Mouse (Mus musculus): ENCODE data around the gene Psmd14. TPM values are rescaled to one million over a fixed set of nuclear protein-coding genes. Genes with fewer than 3 reads are reported as not detected.
A peak's percentile ranks its signal among the peaks of the same experiment; 100 is the strongest.

Psmd14 gene
- polyA plus RNA-seq, 1 experiment: 101 TPM

DNA sequence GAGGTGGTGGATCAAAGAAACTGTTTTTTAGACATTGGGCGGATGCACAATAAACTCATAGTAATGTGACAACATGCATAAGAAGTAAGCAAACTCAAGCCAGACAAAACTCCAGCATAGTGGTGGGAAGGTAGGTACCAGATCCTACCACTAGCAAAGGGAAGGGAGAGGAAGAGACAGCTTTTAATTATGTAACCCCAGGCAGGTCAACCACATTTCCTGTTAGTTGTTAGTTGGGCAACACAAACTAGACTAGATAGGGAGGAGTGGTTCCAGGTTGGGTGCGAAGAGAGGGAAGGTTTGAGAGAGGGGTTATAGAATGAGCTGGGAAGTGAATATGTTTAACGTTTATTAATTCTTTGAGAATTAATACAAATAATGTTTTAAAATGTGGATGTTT lies 1.9 kb upstream of the Psmd14 start:
- TF ChIP-seq TCF12 (IDR thresholded peaks at IDR 0.05; ENCODE audit: insufficient read depth, poor library complexity, severe bottlenecking): no peak
- no peak for TF ChIP-seq TCF3 (IDR thresholded peaks at IDR 0.05; ENCODE audit: insufficient read length, low read depth)
- TF ChIP-seq CEBPB (IDR thresholded peaks at IDR 0.05; ENCODE audit: insufficient read depth, poor library complexity, severe bottlenecking): no peak
- no peak for TF ChIP-seq REST (IDR thresholded peaks at IDR 0.05; ENCODE audit: insufficient read depth, insufficient read length)
- TF ChIP-seq E2F4 (IDR thresholded peaks at IDR 0.05; ENCODE audit: insufficient read depth): no peak
- no peak for TF ChIP-seq USF1 (IDR thresholded peaks at IDR 0.05; ENCODE audit: low read depth)
- no peak for TF ChIP-seq POLR2AphosphoS2 (IDR thresholded peaks at IDR 0.05; ENCODE audit: insufficient read length, low read depth)
- TF ChIP-seq MAX (IDR thresholded peaks at IDR 0.05; ENCODE audit: low read depth): no peak
- no peak for TF ChIP-seq MYOD1 (IDR thresholded peaks at IDR 0.05; ENCODE audit: control insufficient read depth in 1 of 3, insufficient read length in 2 of 3, low read depth in 2 of 3)
- Histone ChIP-seq H3K79me2 (ENCODE audit: control insufficient read depth, insufficient read depth) (peaks cover 30% of the 10 kb centered on the region), H3K4me2 (ENCODE audit: low read depth) (no peak overlapping the region), H3K27me3 (ENCODE audit: control insufficient read depth, insufficient read depth, insufficient read length) (no peaks in the 10 kb centered on the region), H3ac (ENCODE audit: control insufficient read depth, insufficient read length) (no peak overlapping the region), H3K4me3 (no peak overlapping the region), H3K36me3 (ENCODE audit: control insufficient read depth, insufficient read depth) (peaks cover 4% of the 10 kb centered on the region)

DNA sequence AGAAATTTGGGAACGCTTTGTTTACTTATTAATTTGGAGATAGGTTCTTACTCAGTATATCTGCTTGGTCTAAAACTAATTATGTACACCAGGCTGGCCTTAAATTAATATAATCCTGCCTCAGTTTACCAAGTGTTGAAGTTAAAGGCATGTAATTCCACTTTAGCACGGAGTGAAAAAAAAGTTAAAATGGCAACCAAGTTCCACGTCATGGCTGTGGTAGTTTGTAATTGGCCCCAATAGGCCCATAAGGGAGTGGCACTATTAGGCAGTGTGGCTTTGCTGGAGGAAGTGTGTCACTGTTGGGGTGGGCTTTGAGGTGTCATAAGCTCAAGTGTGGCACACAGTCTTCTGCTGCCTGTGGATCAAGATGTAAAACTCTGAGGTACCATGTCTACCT lies 1.0 kb downstream of the Psmd14 start:
- Histone ChIP-seq H3ac (ENCODE audit: control insufficient read depth, insufficient read length) (peak overlapping the region; percentile 37), H3K4me2 (ENCODE audit: low read depth) (peak overlapping the region; percentile 80), H3K27me3 (ENCODE audit: control insufficient read depth, insufficient read depth, insufficient read length) (no peaks in the 10 kb centered on the region), H3K4me3 (peak overlapping the region; percentile 91), H3K79me2 (ENCODE audit: control insufficient read depth, insufficient read depth) (peaks cover 59% of the 10 kb centered on the region), H3K36me3 (ENCODE audit: control insufficient read depth, insufficient read depth) (peaks cover 4% of the 10 kb centered on the region)
- TF ChIP-seq CEBPB (IDR thresholded peaks at IDR 0.05; ENCODE audit: insufficient read depth, poor library complexity, severe bottlenecking) (no peak), MYOD1 (IDR thresholded peaks at IDR 0.05; ENCODE audit: control insufficient read depth in 1 of 3, insufficient read length in 2 of 3, low read depth in 2 of 3) (no peak), TCF12 (IDR thresholded peaks at IDR 0.05; ENCODE audit: insufficient read depth, poor library complexity, severe bottlenecking) (no peak), SRF (IDR thresholded peaks at IDR 0.05; ENCODE audit: control insufficient read depth, insufficient read length, low read depth) (no peak), TCF3 (IDR thresholded peaks at IDR 0.05; ENCODE audit: insufficient read length, low read depth) (no peak), E2F4 (IDR thresholded peaks at IDR 0.05; ENCODE audit: insufficient read depth) (no peak)

DNA sequence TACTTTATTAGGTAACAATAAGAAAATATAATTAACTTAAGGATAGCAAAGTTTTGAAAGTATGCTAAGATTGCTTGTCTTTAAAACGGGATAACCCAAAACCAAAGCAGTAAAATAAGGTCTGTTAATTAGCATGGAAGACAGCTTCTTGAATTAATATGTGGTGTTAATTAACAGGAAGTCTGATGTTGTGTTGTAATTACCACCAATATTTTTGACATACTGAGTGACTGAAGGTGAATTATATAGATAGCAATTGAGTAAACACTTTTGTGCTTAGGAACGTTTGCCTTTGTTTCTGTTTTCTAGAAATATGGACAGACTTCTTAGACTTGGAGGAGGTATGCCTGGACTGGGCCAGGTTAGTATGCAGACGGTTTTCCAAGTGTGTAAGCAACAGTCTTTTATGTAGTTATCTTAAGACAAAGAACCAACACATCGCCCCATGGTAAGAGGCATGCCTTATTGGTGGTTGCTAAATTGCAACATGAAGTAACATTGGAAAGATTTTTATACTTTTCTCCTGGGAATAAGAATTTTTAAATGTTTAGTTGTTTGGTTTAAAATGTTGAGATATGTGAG lies 11.0 kb downstream of the Psmd14 start:
- Histone ChIP-seq H3K36me3 (ENCODE audit: control insufficient read depth, insufficient read depth) (peaks cover 11% of the 10 kb centered on the region), H3K79me2 (ENCODE audit: control insufficient read depth, insufficient read depth) (peaks cover 98% of the 10 kb centered on the region), H3K27me3 (ENCODE audit: control insufficient read depth, insufficient read depth, insufficient read length) (no peaks in the 10 kb centered on the region), H3K4me2 (ENCODE audit: low read depth) (no peak overlapping the region), H3K4me3 (no peak overlapping the region), H3ac (ENCODE audit: control insufficient read depth, insufficient read length) (no peak overlapping the region)
- TF ChIP-seq SRF (IDR thresholded peaks at IDR 0.05; ENCODE audit: control insufficient read depth, insufficient read length, low read depth) (no peak), USF1 (IDR thresholded peaks at IDR 0.05; ENCODE audit: low read depth) (no peak), CEBPB (IDR thresholded peaks at IDR 0.05; ENCODE audit: insufficient read depth, poor library complexity, severe bottlenecking) (no peak), POLR2AphosphoS2 (IDR thresholded peaks at IDR 0.05; ENCODE audit: insufficient read length, low read depth) (no peak), MYOG (IDR thresholded peaks at IDR 0.05; ENCODE audit: control insufficient read depth in 1 of 3, insufficient read depth in 1 of 3, insufficient read length in 2 of 3, low read depth in 2 of 3) (no peak), REST (IDR thresholded peaks at IDR 0.05; ENCODE audit: insufficient read depth, insufficient read length) (no peak), TCF12 (IDR thresholded peaks at IDR 0.05; ENCODE audit: insufficient read depth, poor library complexity, severe bottlenecking) (no peak), TCF3 (IDR thresholded peaks at IDR 0.05; ENCODE audit: insufficient read length, low read depth) (no peak)

DNA sequence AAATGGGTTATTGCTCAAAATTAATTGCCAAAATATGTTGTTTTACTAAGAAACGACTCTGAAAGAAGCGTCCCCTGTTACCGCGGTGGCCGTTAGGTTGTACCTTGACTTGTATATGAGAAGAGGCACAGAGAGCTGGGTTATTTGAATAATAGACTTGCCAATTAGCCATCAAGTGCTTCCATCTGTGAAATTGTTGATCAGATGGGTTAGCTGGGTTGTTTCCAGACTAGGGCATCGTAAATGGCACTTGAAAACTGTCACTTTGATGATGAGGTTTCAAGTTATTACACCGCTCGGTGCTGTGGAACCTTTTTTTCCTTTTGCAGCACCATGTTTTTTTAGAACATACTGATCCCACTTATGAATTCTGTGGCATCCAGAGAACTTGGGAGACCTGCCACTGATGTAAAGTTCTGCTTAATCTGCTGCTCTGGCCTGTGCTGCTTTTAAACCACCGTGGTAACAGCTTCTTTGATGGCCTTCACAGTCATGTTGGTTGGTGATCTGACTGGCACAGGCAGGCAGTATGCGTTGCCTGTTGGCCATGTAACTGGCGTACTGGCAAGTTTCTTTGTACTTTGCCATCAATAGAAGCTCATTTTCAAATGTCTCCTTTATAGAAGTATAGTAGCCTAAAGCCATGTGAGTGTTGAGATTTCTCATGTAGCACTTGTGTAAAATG lies 21.4 kb downstream of the Psmd14 start:
- no peak overlapping the region for H3ac ChIP-seq (ENCODE audit: control insufficient read depth, insufficient read length)
- H3K27me3 ChIP-seq (ENCODE audit: control insufficient read depth, insufficient read depth, insufficient read length): no peaks in the 10 kb centered on the region
- H3K4me3 ChIP-seq: no peak overlapping the region
- TF ChIP-seq MYOG (IDR thresholded peaks at IDR 0.05; ENCODE audit: control insufficient read depth in 1 of 3, insufficient read depth in 1 of 3, insufficient read length in 2 of 3, low read depth in 2 of 3) (no peak), USF1 (IDR thresholded peaks at IDR 0.05; ENCODE audit: low read depth) (no peak), MAX (IDR thresholded peaks at IDR 0.05; ENCODE audit: low read depth) (no peak), SRF (IDR thresholded peaks at IDR 0.05; ENCODE audit: control insufficient read depth, insufficient read length, low read depth) (no peak), E2F4 (IDR thresholded peaks at IDR 0.05; ENCODE audit: insufficient read depth) (no peak), TCF3 (IDR thresholded peaks at IDR 0.05; ENCODE audit: insufficient read length, low read depth) (no peak), MYOD1 (IDR thresholded peaks at IDR 0.05; ENCODE audit: control insufficient read depth in 1 of 3, insufficient read length in 2 of 3, low read depth in 2 of 3) (no peak), TCF12 (IDR thresholded peaks at IDR 0.05; ENCODE audit: insufficient read depth, poor library complexity, severe bottlenecking) (no peak), CEBPB (IDR thresholded peaks at IDR 0.05; ENCODE audit: insufficient read depth, poor library complexity, severe bottlenecking) (no peak), POLR2A (IDR thresholded peaks at IDR 0.05; ENCODE audit: insufficient read length, low read depth) (no peak), REST (IDR thresholded peaks at IDR 0.05; ENCODE audit: insufficient read depth, insufficient read length) (no peak)
- H3K36me3 ChIP-seq (ENCODE audit: control insufficient read depth, insufficient read depth): peaks cover 2% of the 10 kb centered on the region
- peaks cover 78% of the 10 kb centered on the region for H3K79me2 ChIP-seq (ENCODE audit: control insufficient read depth, insufficient read depth)
- H3K4me2 ChIP-seq (ENCODE audit: low read depth): no peak overlapping the region

DNA sequence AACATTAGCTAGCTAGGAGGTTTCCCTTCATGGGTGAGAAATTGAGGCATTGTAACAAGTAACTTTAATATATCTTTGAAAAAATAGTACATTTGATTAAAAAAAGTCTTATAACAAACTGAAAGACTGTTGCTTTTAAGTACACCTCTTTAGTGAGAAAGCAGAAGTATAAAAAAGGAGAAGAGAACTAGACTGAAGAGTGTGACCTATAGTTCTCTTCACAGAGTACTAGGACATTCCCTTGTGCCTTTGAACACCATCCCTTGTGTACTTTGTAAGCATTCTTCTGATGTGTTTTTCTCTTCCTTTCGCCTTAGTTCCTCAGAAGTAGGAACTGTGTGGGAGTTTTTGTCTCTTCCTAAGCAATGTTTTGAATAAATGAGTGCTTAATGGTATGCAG lies 22.7 kb downstream of the Psmd14 start:
- Histone ChIP-seq H3K27me3 (ENCODE audit: control insufficient read depth, insufficient read depth, insufficient read length) (no peaks in the 10 kb centered on the region), H3K36me3 (ENCODE audit: control insufficient read depth, insufficient read depth) (no peaks in the 10 kb centered on the region), H3K4me3 (no peak overlapping the region), H3ac (ENCODE audit: control insufficient read depth, insufficient read length) (no peak overlapping the region), H3K4me2 (ENCODE audit: low read depth) (no peak overlapping the region), H3K79me2 (ENCODE audit: control insufficient read depth, insufficient read depth) (peaks cover 68% of the 10 kb centered on the region)
- no peak for TF ChIP-seq POLR2AphosphoS2 (IDR thresholded peaks at IDR 0.05; ENCODE audit: insufficient read length, low read depth)

Data from myocyte (in vitro differentiated cells).